Mouse (Mus musculus): ENCODE data around the gene Npnt. TPM values are rescaled to one million over a fixed set of nuclear protein-coding genes. Genes with fewer than 3 reads are reported as not detected.

The Npnt gene
- polyA plus RNA-seq, 1 experiment: 110 TPM

GRCm38 (mm10) chr3:132854271-132854670 lies 95.8 kb downstream of the Npnt start:
- Histone ChIP-seq H3K4me3 (ENCODE audit: insufficient read depth, poor library complexity, severe bottlenecking) (no peak overlapping the region), H3ac (ENCODE audit: control insufficient read depth, insufficient read length, low read depth) (no peak overlapping the region), H3K27me3 (ENCODE audit: control insufficient read depth, insufficient read depth, insufficient read length) (no peaks in the 10 kb centered on the region), H3K79me3 (ENCODE audit: low read depth) (no peaks in the 10 kb centered on the region), H3K36me3 (ENCODE audit: control insufficient read depth, insufficient read depth) (no peaks in the 10 kb centered on the region), H3K79me2 (ENCODE audit: control insufficient read depth, insufficient read depth) (no peaks in the 10 kb centered on the region)
- TF ChIP-seq MYOG (IDR thresholded peaks at IDR 0.05; ENCODE audit: control insufficient read depth, extremely low read depth, insufficient read length) (no peak), CTCF (IDR thresholded peaks at IDR 0.05; ENCODE audit: control insufficient read depth, insufficient read depth, insufficient read length) (no peak), CEBPB (IDR thresholded peaks at IDR 0.05; ENCODE audit: low read depth) (no peak), USF1 (IDR thresholded peaks at IDR 0.05; ENCODE audit: low read depth) (no peak), MAX (IDR thresholded peaks at IDR 0.05) (no peak), FOSL1 (IDR thresholded peaks at IDR 0.05; ENCODE audit: insufficient read depth, low read length, poor library complexity, severe bottlenecking) (no peak), MYOD1 (IDR thresholded peaks at IDR 0.05; ENCODE audit: control insufficient read depth, insufficient read length, low read depth) (no peak)

DNA sequence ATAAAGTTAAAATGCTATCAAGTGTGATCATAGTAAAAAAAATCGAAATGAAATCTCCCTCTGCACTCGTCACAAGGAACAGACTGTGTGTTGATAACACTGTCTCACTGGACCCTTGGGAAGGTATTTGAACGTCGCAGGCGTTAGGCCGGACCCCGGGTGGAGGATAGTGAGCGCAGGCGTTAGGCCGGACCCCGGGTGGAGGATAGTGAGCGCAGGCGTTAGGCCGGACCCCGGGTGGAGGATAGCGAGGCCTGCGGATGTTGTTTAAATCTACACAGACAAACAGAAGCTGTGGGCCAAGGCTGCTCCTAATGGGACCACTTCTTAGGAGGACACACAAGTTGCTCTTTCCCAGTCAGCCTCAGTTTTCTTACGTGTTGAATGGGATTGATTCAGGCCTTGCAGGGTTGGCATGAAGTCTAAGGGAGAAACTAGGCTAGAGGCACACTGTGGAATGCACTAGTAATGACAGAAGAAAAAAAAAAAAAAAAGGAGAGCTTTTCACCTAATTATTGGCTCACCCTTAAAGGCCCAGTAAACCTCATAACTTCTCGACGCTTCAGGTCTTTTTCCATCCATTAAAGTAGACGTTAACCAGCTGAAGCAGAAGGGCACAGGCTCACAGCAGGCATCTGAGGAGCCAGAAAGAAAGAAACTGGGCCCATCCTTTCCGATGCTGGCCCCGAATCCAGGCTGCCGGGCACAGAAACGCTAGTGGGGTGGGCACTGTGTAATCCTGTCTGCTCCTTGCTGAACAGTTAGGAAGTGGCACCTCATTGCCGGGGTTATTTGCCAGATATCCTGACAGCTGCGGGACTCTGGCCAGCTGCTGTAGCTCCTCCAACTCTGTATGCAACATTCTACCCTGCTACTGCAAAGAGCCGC lies 98.0 kb downstream of the Npnt start:
- Histone ChIP-seq H3K79me3 (ENCODE audit: low read depth) (no peaks in the 10 kb centered on the region), H3K79me2 (ENCODE audit: control insufficient read depth, insufficient read depth) (no peaks in the 10 kb centered on the region), H3K4me3 (ENCODE audit: insufficient read depth, poor library complexity, severe bottlenecking) (no peak overlapping the region), H3ac (ENCODE audit: control insufficient read depth, insufficient read length, low read depth) (no peak overlapping the region), H3K27me3 (ENCODE audit: control insufficient read depth, insufficient read depth, insufficient read length) (no peaks in the 10 kb centered on the region), H3K36me3 (ENCODE audit: control insufficient read depth, insufficient read depth) (no peaks in the 10 kb centered on the region)
- TF ChIP-seq CTCF (IDR thresholded peaks at IDR 0.05; ENCODE audit: control insufficient read depth, insufficient read depth, insufficient read length) (no peak), USF1 (IDR thresholded peaks at IDR 0.05; ENCODE audit: low read depth) (no peak), CEBPB (IDR thresholded peaks at IDR 0.05; ENCODE audit: low read depth) (no peak), MYOD1 (IDR thresholded peaks at IDR 0.05; ENCODE audit: control insufficient read depth, insufficient read length, low read depth) (no peak), MAX (IDR thresholded peaks at IDR 0.05) (no peak), MYOG (IDR thresholded peaks at IDR 0.05; ENCODE audit: control insufficient read depth, extremely low read depth, insufficient read length) (no peak), FOSL1 (IDR thresholded peaks at IDR 0.05; ENCODE audit: insufficient read depth, low read length, poor library complexity, severe bottlenecking) (no peak)

DNA sequence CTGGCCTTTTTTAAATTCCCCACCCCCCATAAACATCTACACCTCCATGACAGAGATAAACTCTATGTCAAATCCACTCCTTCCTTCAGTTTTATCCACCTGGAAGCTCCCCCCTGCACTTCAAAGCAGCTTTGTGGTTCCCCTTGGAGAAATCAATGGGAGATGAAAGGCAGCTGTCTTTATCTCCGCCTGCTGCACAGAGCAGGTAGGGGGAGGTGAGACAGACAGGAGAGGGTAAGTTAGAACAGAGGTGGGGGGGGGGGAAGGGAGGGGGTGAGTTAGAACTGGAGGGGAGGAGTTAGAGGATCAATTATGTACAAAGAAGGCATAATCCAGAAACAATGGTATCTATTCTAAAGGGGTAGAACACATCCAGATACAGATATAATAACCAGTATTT lies 98.7 kb downstream of the Npnt start:
- Histone ChIP-seq H3K36me3 (ENCODE audit: control insufficient read depth, insufficient read depth) (no peaks in the 10 kb centered on the region), H3K27me3 (ENCODE audit: control insufficient read depth, insufficient read depth, insufficient read length) (no peaks in the 10 kb centered on the region), H3ac (ENCODE audit: control insufficient read depth, insufficient read length, low read depth) (no peak overlapping the region), H3K79me2 (ENCODE audit: control insufficient read depth, insufficient read depth) (no peaks in the 10 kb centered on the region), H3K79me3 (ENCODE audit: low read depth) (no peaks in the 10 kb centered on the region), H3K4me3 (ENCODE audit: insufficient read depth, poor library complexity, severe bottlenecking) (no peak overlapping the region)
- no peak for TF ChIP-seq MYOG (IDR thresholded peaks at IDR 0.05; ENCODE audit: control insufficient read depth, extremely low read depth, insufficient read length)
- no peak for TF ChIP-seq MAX (IDR thresholded peaks at IDR 0.05)
- no peak for TF ChIP-seq MYOD1 (IDR thresholded peaks at IDR 0.05; ENCODE audit: control insufficient read depth, insufficient read length, low read depth)

DNA sequence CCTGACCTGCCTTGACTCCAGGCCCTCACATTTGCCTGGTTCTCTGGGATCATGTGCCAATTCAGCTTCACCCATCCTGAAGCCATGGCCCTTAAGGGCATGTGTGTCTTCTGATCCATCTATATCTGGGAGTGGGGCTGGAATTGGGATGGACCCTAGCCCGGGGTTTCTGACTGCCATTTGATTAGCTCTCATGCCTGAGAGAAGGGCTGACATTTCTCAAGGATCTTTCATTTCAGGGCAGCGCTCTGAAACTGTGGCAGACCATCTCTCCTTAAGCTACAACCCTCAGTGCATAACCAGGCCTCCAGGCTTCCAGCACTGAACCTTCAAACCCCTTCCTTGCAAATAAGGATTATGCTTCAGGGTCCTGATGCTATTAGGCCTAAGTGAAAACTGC lies 99.7 kb downstream of the Npnt start:
- no peaks in the 10 kb centered on the region for H3K79me3 ChIP-seq (ENCODE audit: low read depth)
- no peaks in the 10 kb centered on the region for H3K27me3 ChIP-seq (ENCODE audit: control insufficient read depth, insufficient read depth, insufficient read length)
- no peaks in the 10 kb centered on the region for H3K79me2 ChIP-seq (ENCODE audit: control insufficient read depth, insufficient read depth)
- TF ChIP-seq MAX (IDR thresholded peaks at IDR 0.05): no peak
- TF ChIP-seq CTCF (IDR thresholded peaks at IDR 0.05; ENCODE audit: control insufficient read depth, insufficient read depth, insufficient read length): no peak
- TF ChIP-seq MYOD1 (IDR thresholded peaks at IDR 0.05; ENCODE audit: control insufficient read depth, insufficient read length, low read depth): no peak
- TF ChIP-seq CEBPB (IDR thresholded peaks at IDR 0.05; ENCODE audit: low read depth): no peak
- TF ChIP-seq MYOG (IDR thresholded peaks at IDR 0.05; ENCODE audit: control insufficient read depth, extremely low read depth, insufficient read length): no peak
- no peak for TF ChIP-seq USF1 (IDR thresholded peaks at IDR 0.05; ENCODE audit: low read depth)
- TF ChIP-seq FOSL1 (IDR thresholded peaks at IDR 0.05; ENCODE audit: insufficient read depth, low read length, poor library complexity, severe bottlenecking): no peak
- no peaks in the 10 kb centered on the region for H3K36me3 ChIP-seq (ENCODE audit: control insufficient read depth, insufficient read depth)
- H3ac ChIP-seq (ENCODE audit: control insufficient read depth, insufficient read length, low read depth): no peak overlapping the region
- no peak overlapping the region for H3K4me3 ChIP-seq (ENCODE audit: insufficient read depth, poor library complexity, severe bottlenecking)

DNA sequence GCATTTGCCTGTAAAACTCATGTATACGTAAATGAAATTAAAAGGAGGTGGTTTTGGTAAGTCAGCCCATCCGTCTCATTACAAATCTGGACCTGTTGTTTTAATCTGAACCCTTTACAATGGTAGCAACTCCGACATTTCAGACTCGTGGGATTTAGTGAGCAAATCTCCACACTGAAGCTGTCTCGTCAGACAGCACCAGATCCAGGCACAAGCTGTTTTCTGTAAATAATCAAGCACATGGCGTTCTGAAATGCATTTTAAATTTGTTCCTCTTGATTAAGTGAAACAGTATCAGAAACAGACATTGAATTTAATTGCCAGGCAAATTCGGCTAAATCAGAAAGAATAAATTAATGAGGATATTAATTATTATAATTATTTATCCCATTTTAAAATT lies 100.4 kb downstream of the Npnt start:
- Histone ChIP-seq H3K27me3 (ENCODE audit: control insufficient read depth, insufficient read depth, insufficient read length) (no peaks in the 10 kb centered on the region), H3ac (ENCODE audit: control insufficient read depth, insufficient read length, low read depth) (no peak overlapping the region), H3K79me2 (ENCODE audit: control insufficient read depth, insufficient read depth) (no peaks in the 10 kb centered on the region), H3K36me3 (ENCODE audit: control insufficient read depth, insufficient read depth) (no peaks in the 10 kb centered on the region), H3K4me3 (ENCODE audit: insufficient read depth, poor library complexity, severe bottlenecking) (no peak overlapping the region), H3K79me3 (ENCODE audit: low read depth) (no peaks in the 10 kb centered on the region)
- TF ChIP-seq CTCF (IDR thresholded peaks at IDR 0.05; ENCODE audit: control insufficient read depth, insufficient read depth, insufficient read length) (no peak), USF1 (IDR thresholded peaks at IDR 0.05; ENCODE audit: low read depth) (no peak), MYOD1 (IDR thresholded peaks at IDR 0.05; ENCODE audit: control insufficient read depth, insufficient read length, low read depth) (no peak), FOSL1 (IDR thresholded peaks at IDR 0.05; ENCODE audit: insufficient read depth, low read length, poor library complexity, severe bottlenecking) (no peak), CEBPB (IDR thresholded peaks at IDR 0.05; ENCODE audit: low read depth) (no peak), MAX (IDR thresholded peaks at IDR 0.05) (no peak)

Measured in C2C12 (cell line).